Mouse (Mus musculus) cerebellum, adult 2 months (tissue): Measurements from ENCODE around the gene Snrnp35. TPM values are rescaled to one million over a fixed set of nuclear protein-coding genes. Genes with fewer than 3 reads are reported as not detected.
A peak's percentile ranks its signal among the peaks of the same experiment; 100 is the strongest.

Experiments
- DNase-seq, 2 experiments: peaks; one replicate each; pipeline ENCODE4 v3.0.0; 2021
- H3K27ac ChIP-seq: fragments of 200-500 bp; 2 replicates; pipeline ENCODE4 v1.5.1; 2012; ENCODE audit warnings: low read length, control low read depth, inconsistent platforms; ENCODE audit not compliant: insufficient read depth
- H3K27me3 ChIP-seq: fragments of 200-500 bp; 2 replicates; pipeline ENCODE4 v1.6.1; 2012; ENCODE audit warnings: inconsistent platforms, mild to moderate bottlenecking, low read length, moderate library complexity; ENCODE audit not compliant: control insufficient read depth, insufficient read depth
- H3K4me1 ChIP-seq: fragments of 200-500 bp; 2 replicates; pipeline ENCODE4 v1.6.1; 2011; ENCODE audit warnings: low read length; ENCODE audit not compliant: control insufficient read depth, insufficient read depth
- H3K4me3 ChIP-seq: fragments of 200-500 bp; replicated peaks from 2 replicates; pipeline ENCODE3; 2011; ENCODE audit warnings: mild to moderate bottlenecking, low read depth, low read length, control low read depth; ENCODE audit not compliant: insufficient read depth
- CTCF ChIP-seq: fragments of 200-500 bp; IDR thresholded peaks from 2 replicates; pipeline ENCODE4 v1.5.1; 2011; ENCODE audit warnings: low read depth, mild to moderate bottlenecking, control low read depth, low read length, moderate library complexity, borderline replicate concordance; ENCODE audit not compliant: insufficient read depth
- POLR2A ChIP-seq: fragments of 200-500 bp; IDR thresholded peaks from 2 replicates; pipeline ENCODE4 v1.6.1; 2011; ENCODE audit warnings: low read length, control low read depth, borderline replicate concordance; ENCODE audit not compliant: insufficient read depth
- WGBS: fragments of 180-500 bp; shearing (Covaris S2); methylation state at CpG from one replicate; pipeline ENCODE4 v1.1.7; 2018; 5-methylcytosine and 5-hydroxymethylcytosine counted together
- polyA plus RNA-seq: library from polyadenylated mRNA; depleted of rRNA; stranded (reverse); fragments of >200 nt; gene quantifications from 2 replicates; pipeline ENCODE4 v1.2.3, GENCODE M21; 2012

The Snrnp35 gene
- polyA plus RNA-seq, 1 experiment = 12.3 TPM

- H3K27ac ChIP-seq = peak overlapping the region; percentile 49
- peak; percentile 57 to 61 for DNase-seq
- WGBS = 1% methylated on average over 13 of the region's 13 CpGs
- TF ChIP-seq CTCF (no peak), POLR2A (no peak)
- H3K4me3 ChIP-seq = peak overlapping the region; percentile 80
- no peaks in the 10 kb centered on the region for H3K4me1 ChIP-seq
- no peaks in the 10 kb centered on the region for H3K27me3 ChIP-seq
Measured at GRCm38 (mm10) chr5:124482436-124482965, 433 bp upstream of the Snrnp35 start.

GRCm38 (mm10) chr5:124483655-124484396, 892 bp downstream of the Snrnp35 start:
- TF ChIP-seq CTCF = no peak
- TF ChIP-seq POLR2A = no peak
- Histone ChIP-seq H3K27me3 (no peaks in the 10 kb centered on the region), H3K27ac (peak overlapping the region; percentile 62), H3K4me1 (no peaks in the 10 kb centered on the region), H3K4me3 (peak overlapping the region; percentile 80)
- DNase-seq = no peak
- WGBS = 7% methylated on average over 15 of the region's 15 CpGs

- Histone ChIP-seq H3K4me1 (no peaks in the 10 kb centered on the region; the same call in 1 of the 2 replicates), H3K27ac (no peak overlapping the region), H3K4me3 (no peak overlapping the region), H3K27me3 (no peaks in the 10 kb centered on the region)
- 73% methylated on average over 5 of the region's 5 CpGs for WGBS
- TF ChIP-seq POLR2A (no peak), CTCF (no peak)
- no peak for DNase-seq
Measured at GRCm38 (mm10) chr5:124485654-124486053, 2.7 kb downstream of the Snrnp35 start.

GRCm38 (mm10) chr5:124488885-124489284, 6.0 kb downstream of the Snrnp35 start:
- no peak for DNase-seq
- no peaks in the 10 kb centered on the region; the same call in 1 of the 2 replicates for H3K4me1 ChIP-seq
- no peak overlapping the region for H3K4me3 ChIP-seq
- H3K27ac ChIP-seq = no peak overlapping the region
- TF ChIP-seq CTCF (no peak), POLR2A (no peak)
- 95% methylated on average over 3 of the region's 3 CpGs for WGBS
- no peaks in the 10 kb centered on the region for H3K27me3 ChIP-seq

GRCm38 (mm10) chr5:124491732-124492131, 8.8 kb downstream of the Snrnp35 start:
- no peaks in the 10 kb centered on the region for H3K27me3 ChIP-seq
- no peaks in the 10 kb centered on the region; the same call in 1 of the 2 replicates for H3K4me1 ChIP-seq
- WGBS = 87% methylated on average over 4 of the region's 4 CpGs
- TF ChIP-seq CTCF = no peak
- no peak for TF ChIP-seq POLR2A
- H3K4me3 ChIP-seq = no peak overlapping the region
- H3K27ac ChIP-seq = no peak overlapping the region
- no peak for DNase-seq

- Histone ChIP-seq H3K4me3 (no peak overlapping the region), H3K27me3 (no peaks in the 10 kb centered on the region), H3K4me1 (no peaks in the 10 kb centered on the region; the same call in 1 of the 2 replicates), H3K27ac (no peak overlapping the region)
- no peak for DNase-seq
- 88% methylated on average over 4 of the region's 4 CpGs for WGBS
- no peak for TF ChIP-seq CTCF
- no peak for TF ChIP-seq POLR2A
Measured at GRCm38 (mm10) chr5:124492618-124493017, 9.7 kb downstream of the Snrnp35 start.

- H3K27me3 ChIP-seq = no peaks in the 10 kb centered on the region
- TF ChIP-seq POLR2A (no peak), CTCF (no peak)
- no peak overlapping the region for H3K27ac ChIP-seq
- no peak for DNase-seq
- no peaks in the 10 kb centered on the region; the same call in 1 of the 2 replicates for H3K4me1 ChIP-seq
- 83% methylated on average over 11 of the region's 11 CpGs for WGBS
- H3K4me3 ChIP-seq = no peak overlapping the region
Measured at GRCm38 (mm10) chr5:124493455-124493854, 10.5 kb downstream of the Snrnp35 start.

GRCm38 (mm10) chr5:124495547-124495946, 12.6 kb downstream of the Snrnp35 start:
- TF ChIP-seq POLR2A (no peak), CTCF (no peak)
- 42% methylated on average over 7 of the region's 7 CpGs for WGBS
- H3K27me3 ChIP-seq = no peaks in the 10 kb centered on the region
- H3K4me1 ChIP-seq = no peaks in the 10 kb centered on the region
- H3K4me3 ChIP-seq = no peak overlapping the region
- no peak for DNase-seq
- no peak overlapping the region for H3K27ac ChIP-seq
